Mouse (Mus musculus): ENCODE measurements around the gene Arl15.

Arl15 gene

DNA sequence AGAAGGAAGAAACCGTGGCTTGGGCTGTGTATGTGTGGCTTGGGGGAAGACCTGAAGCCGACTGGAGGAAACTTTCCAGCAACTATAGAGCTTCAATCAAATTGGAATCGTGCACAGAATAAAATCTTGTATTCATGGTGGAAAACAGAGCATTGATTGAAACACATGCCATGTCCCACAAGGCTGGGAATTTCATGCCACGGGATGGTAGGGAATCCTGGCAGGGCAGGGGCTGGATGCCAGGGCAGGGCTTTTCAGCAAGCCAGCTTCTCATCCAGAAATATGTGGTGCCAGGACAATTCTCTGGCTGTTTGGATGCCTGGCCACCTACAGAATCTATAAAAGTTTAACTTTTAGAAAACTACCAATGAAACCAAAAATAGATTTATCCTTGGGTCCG, 122.5 kb downstream of the Arl15 start:
- no peak for DNase-seq (ENCODE audit: low read depth)

- DNase-seq (ENCODE audit: low read depth), result no peak
Measured at GRCm38 (mm10) chr13:113917376-113917775, 123.1 kb downstream of the Arl15 start.

GRCm38 (mm10) chr13:113917868-113918411, 123.6 kb downstream of the Arl15 start:
- no peak for DNase-seq (ENCODE audit: low read depth)

GRCm38 (mm10) chr13:113918668-113919067, 124.4 kb downstream of the Arl15 start:
- no peak for DNase-seq (ENCODE audit: low read depth)

GRCm38 (mm10) chr13:113935697-113936096, 141.4 kb downstream of the Arl15 start:
- DNase-seq (ENCODE audit: low read depth), result no peak

- DNase-seq (ENCODE audit: low read depth), result no peak
Measured at GRCm38 (mm10) chr13:113937231-113937630, 142.9 kb downstream of the Arl15 start.

DNA sequence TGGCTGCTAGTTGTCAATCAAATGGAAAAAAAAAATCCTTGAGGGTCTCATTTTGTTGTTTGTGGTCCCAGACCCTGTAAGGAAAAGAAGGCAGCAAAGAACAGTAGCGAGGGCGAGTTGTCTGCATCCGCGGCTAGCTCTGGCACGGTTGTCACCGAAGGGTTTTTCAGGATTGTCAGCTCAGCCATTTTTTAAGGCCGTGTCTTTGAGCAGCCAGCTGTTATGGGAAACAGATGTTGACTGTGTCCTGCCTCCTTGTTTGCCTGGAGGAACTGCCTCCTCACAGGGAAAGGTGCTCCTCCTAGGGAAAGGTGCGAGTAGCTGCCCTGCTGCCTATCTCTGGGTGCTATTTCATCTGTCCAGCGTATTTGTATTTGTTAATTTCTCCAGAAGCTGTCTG, 144.3 kb downstream of the Arl15 start:
- no peak for DNase-seq (ENCODE audit: low read depth)

DNA sequence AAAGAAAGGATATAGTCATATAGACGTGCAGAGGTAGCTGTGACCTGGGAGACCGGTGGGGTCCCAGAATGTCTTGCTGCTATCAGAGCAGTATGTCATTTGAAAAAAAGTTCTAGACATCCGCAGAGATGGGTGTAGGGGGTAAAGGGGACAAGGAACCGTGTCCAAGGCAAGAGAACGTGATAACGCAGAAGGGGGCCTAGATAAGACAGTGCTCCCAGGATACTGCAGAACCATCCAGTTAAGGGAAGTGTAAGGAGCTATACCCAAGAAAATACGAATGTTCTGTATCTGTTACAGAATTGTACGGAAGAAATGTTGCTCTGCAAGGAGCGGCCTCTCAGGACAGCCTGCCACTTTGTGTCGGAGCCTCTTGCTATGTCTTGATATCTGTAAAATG, 144.8 kb downstream of the Arl15 start:
- DNase-seq (ENCODE audit: low read depth), result no peak

DNA sequence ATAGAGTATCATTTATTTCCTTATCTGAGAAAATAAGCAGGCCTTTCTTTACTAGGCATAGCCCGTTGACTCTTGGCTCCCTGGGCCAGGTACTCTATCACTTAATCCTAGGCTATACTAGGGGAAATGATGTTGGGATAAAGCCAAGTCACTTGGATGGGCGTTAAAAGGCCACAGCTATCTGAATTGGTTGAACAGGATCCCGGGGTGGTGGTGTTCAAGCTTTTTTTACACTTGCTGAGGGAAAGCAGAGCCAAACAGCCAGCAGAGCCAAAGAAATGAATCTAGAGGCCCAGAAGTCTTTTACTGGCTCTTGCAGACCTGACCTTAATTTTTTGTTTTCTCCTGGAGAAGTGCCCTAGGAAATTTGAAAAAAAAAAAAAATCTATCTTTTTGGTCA, 145.4 kb downstream of the Arl15 start:
- no peak for DNase-seq (ENCODE audit: low read depth)

DNA sequence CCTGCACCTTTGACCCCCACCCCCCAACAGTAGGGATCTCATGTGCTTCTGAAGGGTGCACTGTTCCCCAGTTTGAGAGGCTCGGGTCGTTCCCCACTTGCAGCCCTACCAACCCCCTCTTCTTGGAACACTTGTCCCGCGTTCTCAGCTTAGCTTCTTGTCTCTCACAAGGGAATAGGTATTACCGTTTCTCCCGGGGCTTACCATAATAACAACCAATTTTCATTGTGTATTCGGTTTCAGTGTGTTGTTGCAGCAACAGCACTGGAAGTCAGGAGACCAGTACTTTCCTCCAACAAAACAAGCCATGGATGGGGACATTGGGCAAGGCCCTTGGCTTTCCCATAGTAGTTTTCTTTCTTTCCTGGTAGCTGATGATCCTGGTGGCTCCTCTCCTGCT, 145.8 kb downstream of the Arl15 start:
- no peak for DNase-seq (ENCODE audit: low read depth)

DNA sequence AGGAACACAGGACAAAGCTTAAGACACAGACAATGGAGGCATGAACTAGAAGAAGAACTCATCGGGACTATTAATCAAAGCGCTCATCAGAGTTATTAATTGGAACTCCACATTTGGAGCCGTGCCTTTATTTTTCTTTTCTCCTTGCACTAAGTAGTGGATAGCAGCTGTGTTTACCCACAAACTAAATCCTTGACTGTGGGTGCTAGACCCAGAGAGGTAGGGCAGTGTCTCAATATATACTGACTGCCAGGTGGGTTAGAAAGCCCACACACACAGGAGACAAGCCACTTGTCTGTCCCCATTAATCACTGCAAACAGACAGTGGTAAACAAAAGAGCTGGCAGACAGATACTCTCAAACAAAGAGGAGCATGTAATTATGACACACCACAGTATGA, 147.6 kb downstream of the Arl15 start:
- no peak for DNase-seq (ENCODE audit: low read depth)

DNA sequence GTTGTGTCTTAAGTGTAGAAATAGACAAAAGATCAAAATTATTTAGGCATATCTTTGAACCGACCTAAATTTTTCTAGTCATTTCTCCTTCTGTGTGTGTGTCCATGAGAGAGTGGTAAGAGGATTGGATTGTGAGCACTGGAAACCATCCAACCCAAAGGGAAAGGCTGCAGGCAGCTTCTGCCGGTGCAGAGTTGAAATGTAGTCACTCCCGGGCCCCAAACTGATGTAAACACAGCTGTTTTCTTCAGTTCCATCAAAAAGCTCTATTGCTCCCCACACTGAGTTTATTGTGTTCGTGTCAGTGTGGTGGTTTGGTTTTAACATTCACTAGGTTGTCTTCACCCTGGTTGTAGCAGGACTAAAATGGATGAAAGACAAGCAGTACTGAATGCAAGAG, 153.2 kb downstream of the Arl15 start:
- no peak for DNase-seq (ENCODE audit: low read depth)

DNA sequence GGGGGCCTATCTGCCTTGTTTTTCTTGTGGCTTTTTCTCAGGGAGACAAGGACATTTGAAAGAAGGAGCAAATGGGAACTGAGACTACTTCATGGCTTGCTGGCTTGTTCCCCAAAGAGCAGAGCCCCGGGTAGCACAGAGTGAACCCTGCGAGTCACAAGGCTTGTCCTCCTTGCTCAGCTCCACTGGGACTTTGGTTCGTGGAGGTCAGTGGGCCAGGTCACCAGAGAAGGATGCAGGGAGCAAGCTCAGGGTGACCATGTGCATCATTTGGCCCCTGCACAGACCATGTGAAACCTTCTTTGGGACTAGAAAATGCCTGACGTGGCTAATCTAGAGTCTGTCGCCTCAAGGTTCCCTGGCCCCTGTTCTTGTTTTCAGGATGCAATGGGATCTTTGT, 155.4 kb downstream of the Arl15 start:
- DNase-seq (ENCODE audit: low read depth), result no peak

DNA sequence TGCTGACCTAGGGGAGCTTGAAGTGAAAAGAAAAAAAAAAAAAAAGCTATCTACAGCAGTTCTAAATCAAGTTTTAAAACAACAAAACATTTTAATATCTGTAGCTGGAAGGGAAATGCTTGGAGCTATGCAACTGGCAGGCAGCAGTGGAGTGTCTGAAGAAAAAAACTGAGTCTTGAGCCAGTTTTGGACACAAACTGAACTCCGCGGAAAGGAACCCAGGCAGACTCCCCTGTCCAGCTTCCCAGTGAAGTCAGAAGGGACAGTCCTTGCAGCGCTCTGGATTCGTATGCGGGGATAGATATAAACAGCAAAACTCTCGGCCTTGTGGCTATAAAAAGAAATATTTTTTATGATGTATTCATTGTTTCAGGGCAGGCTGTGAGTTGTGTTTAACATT, 155.8 kb downstream of the Arl15 start:
- DNase-seq (ENCODE audit: low read depth), result no peak

- DNase-seq (ENCODE audit: low read depth), result peak; percentile 67
Measured at GRCm38 (mm10) chr13:113957438-113957837, 163.1 kb downstream of the Arl15 start.

GRCm38 (mm10) chr13:113964945-113965344, 170.6 kb downstream of the Arl15 start:
- DNase-seq (ENCODE audit: low read depth), result no peak

GRCm38 (mm10) chr13:113970706-113971105, 176.4 kb downstream of the Arl15 start:
- DNase-seq (ENCODE audit: low read depth), result peak; percentile 47

DNA sequence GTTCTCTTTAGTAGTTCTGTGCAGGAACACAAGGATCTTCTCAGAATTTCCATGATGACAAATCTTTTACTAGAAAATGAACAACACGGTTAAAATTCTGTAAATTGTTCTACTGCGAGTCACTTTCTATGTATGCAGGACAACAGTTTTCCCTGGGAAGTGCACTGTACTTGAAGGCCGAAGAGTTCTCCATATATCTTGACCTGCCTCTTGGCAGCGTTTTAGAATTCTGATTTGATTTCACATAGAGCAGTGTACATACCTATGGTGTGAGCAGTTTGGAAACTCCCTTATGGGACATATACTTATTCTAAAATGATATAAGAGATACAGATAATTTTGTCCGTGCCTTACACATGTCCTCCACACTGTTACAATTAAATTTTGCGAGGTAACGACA, 178.1 kb downstream of the Arl15 start:
- DNase-seq (ENCODE audit: low read depth), result no peak

GRCm38 (mm10) chr13:113974866-113975265, 180.6 kb downstream of the Arl15 start:
- no peak for DNase-seq (ENCODE audit: low read depth)

DNA sequence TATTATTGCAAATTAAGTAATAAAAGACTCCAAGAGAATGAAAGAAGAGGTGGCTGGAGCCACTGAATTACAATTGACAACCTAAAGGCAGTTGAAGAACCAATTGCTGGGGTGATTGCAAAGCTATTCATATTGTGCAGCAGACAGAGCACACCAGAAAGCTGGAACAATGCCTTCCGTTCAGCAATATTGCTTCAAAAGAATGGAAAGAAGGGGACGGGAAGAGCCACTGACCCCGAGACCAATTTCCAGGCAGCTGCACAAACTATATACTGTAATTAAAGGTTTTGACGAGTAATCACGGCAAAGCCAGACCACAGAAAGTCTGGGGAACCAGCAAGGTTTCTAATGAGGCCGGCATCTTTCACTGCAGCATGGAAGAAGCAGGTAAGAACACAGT, 181.4 kb downstream of the Arl15 start:
- no peak for DNase-seq (ENCODE audit: low read depth)

- DNase-seq (ENCODE audit: low read depth), result no peak
Measured at GRCm38 (mm10) chr13:113976936-113977335, 182.6 kb downstream of the Arl15 start.

- no peak for DNase-seq (ENCODE audit: low read depth)
Measured at GRCm38 (mm10) chr13:113980739-113981460, 186.6 kb downstream of the Arl15 start.

- DNase-seq (ENCODE audit: low read depth), result no peak
Measured at GRCm38 (mm10) chr13:113981461-113982000, 187.2 kb downstream of the Arl15 start.

DNA sequence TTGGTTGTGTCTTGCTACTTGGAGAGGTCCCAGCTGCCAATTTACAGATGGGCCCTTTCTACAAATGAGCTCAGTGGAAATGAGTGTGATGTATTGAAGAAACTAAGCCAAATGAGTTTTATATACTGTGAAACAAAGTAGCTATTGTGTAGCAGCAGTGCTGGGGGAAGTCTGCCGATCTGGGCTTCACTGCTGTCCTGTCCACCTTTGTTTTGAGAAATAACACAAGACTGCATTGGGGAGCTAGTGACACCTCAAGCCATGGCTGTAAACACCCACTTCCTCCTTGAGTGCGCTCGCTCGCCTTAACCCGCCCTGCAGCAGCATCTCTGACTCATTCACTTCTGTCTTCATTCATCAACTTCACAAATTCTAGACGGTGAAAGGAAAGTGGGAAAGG, 189.3 kb downstream of the Arl15 start:
- peak; percentile 47 for DNase-seq (ENCODE audit: low read depth)
